Mouse (Mus musculus) kidney, embryonic 16.5 days (tissue): ENCODE results near the gene Arhgef10l. TPM values are rescaled to one million over a fixed set of nuclear protein-coding genes. Genes with fewer than 3 reads are reported as not detected.

ENCODE experiments used
- ATAC-seq: fragments of 200-750 bp; cut with Nextera tagmentation; 2 replicates; pipeline ENCODE4 v1.8.0; 2017; ENCODE audit warnings: moderate TSS enrichment; ENCODE audit not compliant: low FRiP score, low TSS enrichment
- H3K27ac ChIP-seq: fragments of 300-500 bp; sonication (generic); 2 replicates; pipeline ENCODE4 v1.5.1; 2014; ENCODE audit warnings: low read length
- H3K27me3 ChIP-seq: fragments of 300-500 bp; sonication (generic); 2 replicates; pipeline ENCODE4 v1.6.1; 2014; ENCODE audit warnings: low read length, control low read depth, mixed read lengths; ENCODE audit not compliant: insufficient read depth
- H3K36me3 ChIP-seq: fragments of 300-500 bp; sonication (generic); 2 replicates; pipeline ENCODE4 v1.6.1; 2014; ENCODE audit warnings: low read length, control low read depth, mixed read lengths; ENCODE audit not compliant: insufficient read depth
- H3K4me1 ChIP-seq: fragments of 300-500 bp; sonication (generic); 2 replicates; pipeline ENCODE4 v1.6.1; 2014; ENCODE audit warnings: low read length, control low read depth, mixed read lengths; ENCODE audit not compliant: insufficient read depth
- H3K4me2 ChIP-seq: fragments of 300-500 bp; sonication (generic); replicated peaks from 2 replicates; pipeline ENCODE4 v1.6.1; 2014; ENCODE audit warnings: low read depth, low read length
- H3K4me3 ChIP-seq: fragments of 300-500 bp; sonication (generic); 2 replicates; pipeline ENCODE4 v1.5.1; 2014; ENCODE audit warnings: mild to moderate bottlenecking, low read length
- H3K9ac ChIP-seq: fragments of 300-500 bp; sonication (generic); replicated peaks from 2 replicates; pipeline ENCODE4 v1.6.1; 2014; ENCODE audit warnings: low read length
- H3K9me3 ChIP-seq: fragments of 300-500 bp; sonication (generic); 2 replicates; pipeline ENCODE4 v1.6.1; 2016; ENCODE audit warnings: low read length, control low read depth
- WGBS: fragments of 180-500 bp; shearing (Covaris S2); extraction: QIAGEN DNeasy Blood & Tissue Kit; methylation state at CpG from one replicate; pipeline ENCODE4 v1.1.7; 2014; 5-methylcytosine and 5-hydroxymethylcytosine counted together
- polyA plus RNA-seq: library from polyadenylated mRNA; unstranded; fragments of >200 nt; fragmentation: Nextera tagmentation; extraction: Ambion mirVana; gene quantifications from 2 replicates; pipeline ENCODE4 v1.2.1, GENCODE M21; 2015

Gene Arhgef10l
- polyA plus RNA-seq, 1 experiment from 2014 or later = 25.4 TPM

DNA sequence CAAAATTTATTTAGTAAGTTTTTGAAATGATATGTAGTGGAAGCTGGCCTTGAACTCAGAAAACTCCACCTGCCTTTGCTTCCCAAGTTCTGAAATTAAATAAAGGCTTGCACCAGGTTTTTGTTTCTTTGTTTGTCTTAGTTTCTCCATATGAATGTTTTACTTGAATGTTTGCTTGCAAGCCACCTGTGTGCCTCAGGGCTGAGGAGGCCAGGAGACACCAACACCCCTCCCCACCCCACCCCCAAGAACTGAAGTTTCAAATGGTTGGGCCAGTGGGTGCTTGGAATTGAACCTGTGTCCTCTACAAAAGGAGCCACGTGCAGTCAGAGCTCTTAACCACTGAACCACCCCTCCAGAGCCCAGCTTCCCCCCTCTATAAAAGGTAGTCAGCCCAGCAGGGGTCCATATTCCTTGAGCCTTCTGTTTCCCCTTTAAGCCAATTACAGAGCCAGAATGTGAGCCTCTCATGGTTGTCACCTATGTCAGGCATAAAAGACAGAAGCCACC, 28.8 kb upstream of the Arhgef10l start:
- Histone ChIP-seq H3K4me3 (no peak overlapping the region), H3K9ac (no peak overlapping the region), H3K4me1 (peaks cover 5% of the 10 kb centered on the region), H3K27ac (no peak overlapping the region), H3K4me2 (no peak overlapping the region), H3K36me3 (no peaks in the 10 kb centered on the region), H3K27me3 (peaks cover 10% of the 10 kb centered on the region; the same call in 1 of the 2 replicates), H3K9me3 (no peaks in the 10 kb centered on the region)
- no peak for ATAC-seq
- WGBS = 45% methylated on average over 1 of the region's 1 CpGs

DNA sequence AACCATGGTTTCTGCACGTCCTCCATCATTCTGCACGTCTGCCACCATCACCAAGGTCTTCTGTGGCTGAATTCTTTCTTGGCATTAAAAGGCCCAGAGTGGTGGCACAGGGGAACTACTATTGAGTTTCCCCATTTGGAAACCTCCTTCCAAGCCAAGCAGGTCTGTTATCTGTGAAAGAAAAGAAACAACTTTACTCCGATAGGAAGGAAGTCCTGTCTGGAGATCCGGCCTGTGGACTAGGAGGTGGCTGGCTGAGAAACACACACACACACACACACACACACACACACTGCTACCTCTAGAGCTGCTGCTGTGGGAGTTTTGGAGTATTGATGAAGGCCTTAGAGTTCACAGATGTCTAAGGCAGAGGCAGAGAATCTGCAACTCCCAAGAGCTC, 27.7 kb upstream of the Arhgef10l start:
- ATAC-seq = no peak
- Histone ChIP-seq H3K9ac (no peak overlapping the region), H3K4me1 (peaks cover 3% of the 10 kb centered on the region; the same call in 1 of the 2 replicates), H3K27me3 (0 out of 2 replicates have a peak, but pooled peaks cover under 1% of the 10 kb centered on the region), H3K27ac (no peak overlapping the region), H3K4me3 (no peak overlapping the region), H3K4me2 (no peak overlapping the region), H3K9me3 (no peaks in the 10 kb centered on the region), H3K36me3 (no peaks in the 10 kb centered on the region)
- WGBS = 65% methylated on average over 4 of the region's 4 CpGs

DNA sequence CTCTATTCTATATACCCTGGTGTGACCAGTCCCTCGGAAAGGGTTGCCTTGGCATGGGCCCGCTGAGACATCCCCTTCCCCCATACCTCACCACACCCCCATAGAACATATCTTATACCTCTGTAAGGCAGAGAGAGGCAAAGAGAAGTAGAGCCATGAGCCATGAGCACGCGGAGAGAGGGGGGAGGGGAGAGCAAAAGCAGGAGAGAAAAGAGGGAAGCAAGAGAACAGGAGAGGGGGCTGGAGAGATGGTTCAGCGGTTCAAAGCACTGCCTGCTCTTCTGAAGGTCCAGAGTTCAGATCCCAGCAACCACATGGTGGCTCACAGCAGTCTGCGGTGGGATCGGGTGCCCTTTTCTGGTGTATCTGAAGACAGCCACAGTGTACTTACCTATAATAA, 25.7 kb upstream of the Arhgef10l start:
- H3K9ac ChIP-seq = no peak overlapping the region
- no peaks in the 10 kb centered on the region for H3K36me3 ChIP-seq
- H3K27ac ChIP-seq = no peak overlapping the region
- H3K4me3 ChIP-seq = no peak overlapping the region
- H3K4me1 ChIP-seq = peaks cover 4% of the 10 kb centered on the region; the same call in 1 of the 2 replicates
- no peaks in the 10 kb centered on the region for H3K27me3 ChIP-seq
- no peaks in the 10 kb centered on the region for H3K9me3 ChIP-seq
- H3K4me2 ChIP-seq = no peak overlapping the region
- no peak for ATAC-seq
- 74% methylated on average over 7 of the region's 7 CpGs for WGBS

DNA sequence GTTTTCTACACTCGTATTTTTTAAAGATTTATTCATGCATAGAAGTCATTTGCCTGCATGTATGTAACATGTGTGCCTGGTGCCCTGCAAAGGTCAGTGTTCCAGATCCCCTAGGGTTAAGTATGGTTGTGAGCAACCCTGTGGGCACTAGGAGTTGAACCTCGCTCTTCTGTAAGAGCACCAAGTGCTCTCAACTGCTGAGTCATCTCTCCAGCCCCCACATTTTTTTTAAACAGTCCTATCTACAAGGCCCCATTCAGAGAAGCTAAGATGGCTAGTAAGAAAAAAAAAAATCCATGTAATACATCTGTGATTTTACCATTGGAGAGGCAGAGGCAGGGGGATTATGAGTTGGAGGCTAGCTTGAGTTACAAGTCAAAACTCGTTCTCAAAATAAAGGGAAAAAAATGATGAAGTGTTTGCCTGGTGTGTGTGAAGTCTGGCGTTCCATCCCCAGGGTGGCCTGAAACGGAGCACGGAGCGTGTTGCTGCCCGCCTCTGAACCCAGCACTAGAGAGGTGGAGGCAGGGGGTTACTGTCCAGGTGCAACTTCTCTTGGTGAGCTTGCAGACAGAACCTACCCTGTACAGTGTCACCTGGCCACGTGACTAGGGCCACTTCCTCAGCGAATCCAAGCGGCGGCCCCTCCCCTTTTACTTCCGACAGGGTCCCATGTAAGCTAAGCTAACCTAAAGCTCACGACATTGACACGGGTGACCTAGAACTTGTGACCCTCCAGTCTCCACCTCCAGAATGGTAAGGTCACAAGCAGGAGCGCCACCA, 24.3 kb upstream of the Arhgef10l start:
- H3K9ac ChIP-seq = no peak overlapping the region
- no peak overlapping the region for H3K4me2 ChIP-seq
- no peaks in the 10 kb centered on the region for H3K27me3 ChIP-seq
- no peaks in the 10 kb centered on the region for H3K9me3 ChIP-seq
- no peak overlapping the region for H3K27ac ChIP-seq
- H3K4me3 ChIP-seq = no peak overlapping the region
- peaks cover 5% of the 10 kb centered on the region; the same call in 1 of the 2 replicates for H3K4me1 ChIP-seq
- H3K36me3 ChIP-seq = no peaks in the 10 kb centered on the region
- 71% methylated on average over 16 of the region's 16 CpGs for WGBS
- no peak for ATAC-seq

DNA sequence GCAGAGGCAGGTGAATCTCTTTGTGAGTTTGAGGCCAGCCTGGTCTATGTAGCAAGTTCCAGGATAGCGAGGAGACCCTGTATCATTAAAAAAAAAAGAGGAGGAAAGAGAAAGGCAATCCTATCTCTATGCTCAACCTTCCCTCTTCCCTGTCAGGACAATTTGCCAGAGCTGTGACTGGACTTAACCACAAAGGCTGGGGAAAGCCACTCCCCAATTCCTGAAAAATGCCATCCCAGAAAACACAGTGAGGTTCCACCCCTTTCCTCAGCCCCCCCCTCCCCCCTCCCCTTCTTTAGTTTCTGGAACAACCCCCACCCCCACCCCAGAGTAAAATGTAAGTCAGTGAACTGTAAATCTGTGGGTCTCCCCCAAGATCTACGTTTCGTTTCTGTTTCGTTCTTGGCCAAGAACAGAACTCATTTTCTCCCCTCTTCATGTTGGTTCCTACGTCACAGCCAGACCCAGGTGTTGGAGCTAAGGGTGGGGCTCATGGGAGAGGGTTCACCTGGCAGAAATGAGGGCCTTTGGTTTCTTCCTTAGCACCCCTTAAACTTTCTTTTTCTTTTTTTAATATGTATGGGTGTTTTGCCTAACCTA, 23.1 kb upstream of the Arhgef10l start:
- ATAC-seq = no peak
- H3K9ac ChIP-seq = no peak overlapping the region
- peaks cover 16% of the 10 kb centered on the region for H3K4me1 ChIP-seq
- no peak overlapping the region for H3K4me3 ChIP-seq
- no peaks in the 10 kb centered on the region for H3K36me3 ChIP-seq
- H3K9me3 ChIP-seq = no peaks in the 10 kb centered on the region
- H3K4me2 ChIP-seq = no peak overlapping the region
- H3K27ac ChIP-seq = no peak overlapping the region
- WGBS = 70% methylated on average over 5 of the region's 5 CpGs
- no peaks in the 10 kb centered on the region for H3K27me3 ChIP-seq

DNA sequence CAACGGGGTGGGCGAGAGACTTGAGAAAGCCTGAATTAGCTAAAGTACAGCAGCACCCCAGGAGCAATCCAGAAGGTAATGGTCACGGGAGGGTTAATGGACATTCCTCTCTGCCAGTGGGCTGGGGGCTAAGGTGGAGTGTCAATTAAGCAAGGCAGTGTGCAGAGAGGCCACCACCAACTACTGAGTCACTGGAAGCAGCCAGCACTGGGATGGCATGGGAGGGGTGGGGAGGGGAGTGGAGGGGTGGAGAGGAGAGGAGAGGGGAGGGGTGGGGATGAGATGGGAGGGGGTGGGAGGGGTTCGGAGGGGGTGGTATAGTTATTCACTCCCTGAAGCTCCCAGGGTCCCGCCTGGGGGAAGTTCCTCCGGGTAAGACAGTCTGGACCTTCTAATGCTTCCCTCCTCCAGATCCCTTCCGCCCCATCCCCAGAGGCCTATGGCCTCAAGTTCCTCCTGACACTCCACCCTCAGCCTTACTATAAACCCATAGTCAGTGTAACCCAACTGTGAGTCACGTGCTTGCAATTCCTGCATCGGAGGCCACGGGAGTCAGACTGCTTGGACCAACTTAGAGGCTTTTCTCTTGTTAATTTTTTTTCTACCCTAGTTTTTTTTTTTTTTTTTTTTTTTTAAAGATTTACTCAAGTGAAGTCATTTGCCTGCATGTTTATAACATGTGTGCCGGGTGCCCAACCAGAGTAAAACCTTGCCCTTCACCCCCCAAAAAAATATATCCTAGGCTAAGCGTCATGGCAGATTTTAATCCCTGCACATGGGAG, 22.4 kb upstream of the Arhgef10l start:
- Histone ChIP-seq H3K27me3 (no peaks in the 10 kb centered on the region), H3K27ac (no peak overlapping the region), H3K4me1 (peaks cover 20% of the 10 kb centered on the region), H3K9me3 (no peaks in the 10 kb centered on the region), H3K36me3 (no peaks in the 10 kb centered on the region), H3K9ac (no peak overlapping the region), H3K4me3 (no peak overlapping the region), H3K4me2 (no peak overlapping the region)
- peak; percentile 78 for ATAC-seq
- 32% methylated on average over 11 of the region's 12 CpGs for WGBS

DNA sequence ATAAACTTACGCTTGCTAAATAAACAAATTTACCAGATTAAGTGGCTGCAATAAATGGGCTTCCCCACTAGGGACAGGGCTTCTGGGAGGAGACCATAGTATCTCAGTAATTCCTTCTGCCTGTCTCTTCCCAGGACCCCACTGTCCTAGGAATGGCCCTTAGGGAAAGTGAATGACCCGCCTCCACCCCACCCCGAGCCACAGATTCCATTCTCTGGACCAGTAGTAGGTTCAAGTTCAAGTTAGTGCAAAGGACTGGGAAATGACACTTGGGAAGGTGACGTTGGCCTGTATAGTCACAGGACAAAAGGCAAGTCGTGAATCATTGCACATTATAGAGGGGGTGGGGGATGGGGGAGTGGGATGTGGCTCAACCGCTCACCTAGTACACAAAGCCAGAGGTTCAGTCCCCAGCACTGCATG, 19.1 kb upstream of the Arhgef10l start:
- ATAC-seq = peak; percentile 25; the same call in 1 of the 2 replicates

DNA sequence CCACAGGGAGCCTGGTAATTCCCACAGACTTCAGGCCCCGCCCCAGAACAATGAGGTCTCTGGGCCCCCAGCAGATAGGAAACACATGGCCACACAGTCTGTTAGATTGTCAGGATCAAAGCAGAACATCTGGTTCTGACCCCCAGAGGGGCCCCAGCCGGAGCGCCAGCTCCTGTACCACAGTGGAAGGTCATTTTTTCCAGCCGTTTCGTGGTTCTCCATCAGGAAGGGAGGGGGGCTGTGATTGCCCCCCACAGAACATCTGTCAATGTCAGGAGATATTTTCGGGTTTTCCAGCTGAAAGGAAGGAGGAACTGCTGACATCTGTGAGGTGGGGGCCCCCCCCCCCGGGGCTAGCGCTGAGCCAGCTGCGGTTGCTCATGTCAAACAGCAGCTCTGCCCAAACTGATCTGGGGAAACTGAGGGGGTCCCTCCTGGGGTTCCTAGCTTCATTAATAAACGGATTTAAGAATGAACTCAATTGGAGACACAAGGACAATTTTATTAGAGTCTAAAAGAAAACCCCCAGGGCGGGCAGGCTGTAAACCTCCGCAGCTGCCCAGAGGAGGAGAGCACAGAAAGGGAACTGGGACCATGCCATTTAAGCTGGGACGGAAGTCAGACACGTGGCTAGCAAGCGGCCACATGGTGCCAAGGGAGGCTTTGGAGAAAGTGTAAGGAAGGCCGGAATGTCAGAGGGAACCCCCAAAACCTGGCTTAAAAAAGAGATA, 18.5 kb upstream of the Arhgef10l start:
- Histone ChIP-seq H3K4me2 (peak overlapping the region; percentile 44), H3K27ac (peak overlapping the region; percentile 62), H3K36me3 (no peaks in the 10 kb centered on the region), H3K4me3 (0 out of 2 replicates have a peak overlapping the region, but pooled peaks have one; percentile 3), H3K9ac (peak overlapping the region; percentile 28), H3K4me1 (peaks cover 20% of the 10 kb centered on the region), H3K9me3 (no peaks in the 10 kb centered on the region), H3K27me3 (no peaks in the 10 kb centered on the region)
- peak; percentile 50 for ATAC-seq
- WGBS = 2% methylated on average over 16 of the region's 16 CpGs

More for the DNA sequence above, 19.1 kb upstream of the Arhgef10l start:
- Histone ChIP-seq H3K4me2 (peak overlapping the region; percentile 44), H3K27me3 (no peaks in the 10 kb centered on the region), H3K4me3 (no peak overlapping the region), H3K27ac (peak overlapping the region; percentile 62), H3K36me3 (no peaks in the 10 kb centered on the region), H3K4me1 (peaks cover 20% of the 10 kb centered on the region), H3K9ac (peak overlapping the region; percentile 28; the same call in 1 of the 2 replicates), H3K9me3 (no peaks in the 10 kb centered on the region)
- 12% methylated on average over 6 of the region's 6 CpGs for WGBS

DNA sequence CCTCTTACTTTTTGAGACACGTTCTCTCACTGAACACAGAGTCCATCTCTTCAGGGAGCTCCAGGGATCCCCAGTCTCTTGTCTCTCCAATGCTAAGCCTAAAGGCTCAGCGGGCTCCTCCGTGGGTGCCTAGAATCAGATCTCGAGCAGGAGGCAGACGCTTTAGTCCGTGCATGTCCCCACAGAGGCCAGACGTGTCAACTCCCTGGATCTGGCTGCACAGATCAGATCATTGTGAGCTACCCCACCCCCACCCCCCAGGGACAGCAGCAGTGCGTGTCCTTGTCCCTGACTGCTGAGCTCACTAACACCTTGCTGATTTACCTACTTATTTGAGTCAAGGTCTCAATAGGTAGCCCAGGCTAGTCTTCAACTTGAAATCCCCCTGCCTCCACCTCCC, 17.8 kb upstream of the Arhgef10l start:
- H3K4me2 ChIP-seq = peak overlapping the region; percentile 44
- H3K4me1 ChIP-seq = peaks cover 17% of the 10 kb centered on the region
- H3K9me3 ChIP-seq = no peaks in the 10 kb centered on the region
- no peak for ATAC-seq
- 24% methylated on average over 8 of the region's 8 CpGs for WGBS
- no peak overlapping the region for H3K27ac ChIP-seq
- no peak overlapping the region for H3K9ac ChIP-seq
- no peak overlapping the region for H3K4me3 ChIP-seq
- no peaks in the 10 kb centered on the region for H3K36me3 ChIP-seq
- H3K27me3 ChIP-seq = no peaks in the 10 kb centered on the region
